Mouse (Mus musculus): Measurements from ENCODE around the gene Acnat1.
"Not testable (repeated sequence)": the region's sequence is repeated elsewhere in the genome, so short reads cannot be mapped to it uniquely, and the experiment has no call there.

- not testable (repeated sequence) for TF ChIP-seq NELFE (IDR thresholded peaks at IDR 0.05; ENCODE audit: low read depth, low read length); NRF1 (IDR thresholded peaks at IDR 0.05; ENCODE audit: low read depth, low read length); BHLHE40 (IDR thresholded peaks at IDR 0.05; ENCODE audit: low read depth, low read length); EP300 (IDR thresholded peaks at IDR 0.05; ENCODE audit: low read length); CTCF (conservative IDR thresholded peaks at IDR 0.05 in 1 of 2, IDR thresholded peaks at IDR 0.05 in 1 of 2; ENCODE audit: low read depth in 2 of 2, low read length in 2 of 2); TBP (conservative IDR thresholded peaks at IDR 0.05; ENCODE audit: low read depth, low read length); ZNF384 (IDR thresholded peaks at IDR 0.05; ENCODE audit: low read depth, low read length)
Observed at GRCm38 (mm10) chr4:49436968-49437367, 36.7 kb downstream of the Acnat1 start.

Measured in CH12.LX (cell line).